11 mouse cellular contexts compared by ENCODE assay signal in genomic region chr4:150823614-150824480, GRCm38 (mm10). TPM values are rescaled to one million over a fixed set of nuclear protein-coding genes. Genes with fewer than 3 reads are reported as not detected.
DNase-seq lines count a peak whose midpoint lies in the region; ATAC-seq and TF ChIP-seq lines count a peak whose summit lies in the region.
"Had no signal": no experiment of that assay in that cellular context is flagged by ENCODE, and none has a peak within 500 bp of the region (broad histone marks: within the 10 kb centered on the region; RNA-seq: fewer than 3 reads in every experiment).

No protein-coding gene starts in this region.

- no peak for ATAC-seq in heart, embryonic 13.5 days (ENCODE audit: extremely low read depth, insufficient number of reproducible peaks, low FRiP score, low TSS enrichment)
- 0 out of 2 replicates have a peak, but pooled peaks have one; percentile 30 for ATAC-seq in midbrain, embryonic 12.5 days (ENCODE audit: low FRiP score, low read depth)
- ATAC-seq in midbrain, embryonic 16.5 days = no peak
- no peak for ATAC-seq in embryonic facial prominence, embryonic 15.5 days (ENCODE audit: insufficient number of reproducible peaks, low FRiP score, low TSS enrichment, low read depth)
- no peak for ATAC-seq in stomach, postnatal 0 days (ENCODE audit: low FRiP score, low TSS enrichment)
- ATAC-seq: activated CD4-positive, CD25-positive, alpha-beta regulatory T cell, adult 4 months; forebrain, embryonic 13.5 days; hindbrain, embryonic 16.5 days had no signal

- no peak overlapping the region for H3K4me2 ChIP-seq in heart, embryonic 13.5 days
- H3K4me2 ChIP-seq in midbrain, embryonic 12.5 days (replicated peaks) = 0 out of 2 replicates have a peak overlapping the region, but pooled peaks have one; percentile 7
- H3K4me2 ChIP-seq in midbrain, embryonic 16.5 days (ENCODE audit: low read length) = no peak overlapping the region
- no peak overlapping the region for H3K4me2 ChIP-seq in embryonic facial prominence, embryonic 15.5 days (replicated peaks)
- no peak overlapping the region for H3K4me2 ChIP-seq in stomach, postnatal 0 days (replicated peaks; ENCODE audit: low read depth)
- H3K4me2 ChIP-seq: forebrain, embryonic 13.5 days had no signal

- no peak for TF ChIP-seq EP300 in stomach, postnatal 0 days (optimal IDR thresholded peaks at IDR 0.05)

- no peaks in the 10 kb centered on the region for H3K36me3 ChIP-seq in heart, embryonic 13.5 days
- no peaks in the 10 kb centered on the region for H3K36me3 ChIP-seq in midbrain, embryonic 12.5 days
- H3K36me3 ChIP-seq in midbrain, embryonic 16.5 days (ENCODE audit: control insufficient read depth, insufficient read depth, low read length) = no peaks in the 10 kb centered on the region
- no peaks in the 10 kb centered on the region for H3K36me3 ChIP-seq in embryonic facial prominence, embryonic 15.5 days
- H3K36me3 ChIP-seq in stomach, postnatal 0 days (ENCODE audit: control insufficient read depth, insufficient read depth, low read length) = no peaks in the 10 kb centered on the region; the same call in 1 of the 2 replicates

- no peak for TF ChIP-seq CTCF in stomach, postnatal 0 days (IDR thresholded peaks at IDR 0.05; ENCODE audit: low read depth)

- 64% methylated on average over 24 of the region's 24 CpGs for WGBS in heart, embryonic 13.5 days
- 36% methylated on average over 23 of the region's 24 CpGs for WGBS in midbrain, embryonic 12.5 days
- WGBS in midbrain, embryonic 16.5 days = 32% methylated on average over 24 of the region's 24 CpGs
- WGBS in embryonic facial prominence, embryonic 15.5 days = 53% methylated on average over 24 of the region's 24 CpGs
- 52% methylated on average over 24 of the region's 24 CpGs for WGBS in stomach, postnatal 0 days

- H3K27ac ChIP-seq in heart, embryonic 13.5 days (replicated peaks) = 0 out of 2 replicates have a peak overlapping the region, but pooled peaks have one; percentile 16
- no peak overlapping the region for H3K27ac ChIP-seq in midbrain, embryonic 12.5 days (replicated peaks)
- no peak overlapping the region for H3K27ac ChIP-seq in midbrain, embryonic 16.5 days (ENCODE audit: low read length)
- H3K27ac ChIP-seq in embryonic facial prominence, embryonic 15.5 days (replicated peaks) = peak overlapping the region; percentile 40; the same call in 1 of the 2 replicates
- H3K27ac ChIP-seq in stomach, postnatal 0 days (replicated peaks) = peak overlapping the region; percentile 90
- H3K27ac ChIP-seq: forebrain, embryonic 13.5 days had no signal

- no peak overlapping the region for H3K4me3 ChIP-seq in heart, embryonic 13.5 days
- no peak overlapping the region for H3K4me3 ChIP-seq in midbrain, embryonic 12.5 days
- H3K4me3 ChIP-seq in midbrain, embryonic 16.5 days (ENCODE audit: low read depth, low read length) = no peak overlapping the region
- no peak overlapping the region for H3K4me3 ChIP-seq in embryonic facial prominence, embryonic 15.5 days (replicated peaks)
- H3K4me3 ChIP-seq in stomach, postnatal 0 days (ENCODE audit: low read depth, low read length) = no peak overlapping the region
- H3K4me3 ChIP-seq: forebrain, embryonic 13.5 days had no signal

- DNase-seq in heart, postnatal 4 days = no peak
- DNase-seq in stomach, postnatal 0 days (ENCODE audit: low spot score) = no peak
- no peak for DNase-seq in right cerebral cortex, postnatal 10 days (ENCODE audit: low spot score in 2 of 2)
- DNase-seq in MN1 (ENCODE audit: low spot score) = no peak

- no peaks in the 10 kb centered on the region for H3K9me3 ChIP-seq in heart, embryonic 13.5 days
- no peaks in the 10 kb centered on the region for H3K9me3 ChIP-seq in midbrain, embryonic 12.5 days
- no peaks in the 10 kb centered on the region for H3K9me3 ChIP-seq in midbrain, embryonic 16.5 days (replicated peaks; ENCODE audit: control insufficient read depth, low read length, poor library complexity, severe bottlenecking)
- H3K9me3 ChIP-seq in embryonic facial prominence, embryonic 15.5 days (replicated peaks) = no peaks in the 10 kb centered on the region
- H3K9me3 ChIP-seq in stomach, postnatal 0 days (ENCODE audit: control insufficient read depth, low read length) = no peaks in the 10 kb centered on the region
- H3K9me3 ChIP-seq: forebrain, embryonic 13.5 days had no signal

- no peaks in the 10 kb centered on the region for H3K27me3 ChIP-seq in heart, embryonic 13.5 days (replicated peaks)
- peaks cover 42% of the 10 kb centered on the region for H3K27me3 ChIP-seq in midbrain, embryonic 12.5 days
- no peaks in the 10 kb centered on the region; the same call in 1 of the 2 replicates for H3K27me3 ChIP-seq in midbrain, embryonic 16.5 days (ENCODE audit: control insufficient read depth, insufficient read depth, low read depth, low read length)
- H3K27me3 ChIP-seq in embryonic facial prominence, embryonic 15.5 days = no peaks in the 10 kb centered on the region
- no peaks in the 10 kb centered on the region for H3K27me3 ChIP-seq in stomach, postnatal 0 days (ENCODE audit: control insufficient read depth, insufficient read depth, low read length)

- no peak overlapping the region for H3K9ac ChIP-seq in heart, embryonic 13.5 days
- no peak overlapping the region for H3K9ac ChIP-seq in midbrain, embryonic 12.5 days (replicated peaks)
- H3K9ac ChIP-seq in midbrain, embryonic 16.5 days (ENCODE audit: low read depth, low read length) = no peak overlapping the region
- no peak overlapping the region for H3K9ac ChIP-seq in embryonic facial prominence, embryonic 15.5 days
- H3K9ac ChIP-seq in stomach, postnatal 0 days (ENCODE audit: low read length) = peak overlapping the region; percentile 18; the same call in 1 of the 2 replicates
- H3K9ac ChIP-seq: forebrain, embryonic 13.5 days had no signal

- H3K4me1 ChIP-seq in heart, embryonic 13.5 days = peaks cover 44% of the 10 kb centered on the region
- peaks cover 32% of the 10 kb centered on the region for H3K4me1 ChIP-seq in midbrain, embryonic 12.5 days
- H3K4me1 ChIP-seq in midbrain, embryonic 16.5 days (ENCODE audit: control insufficient read depth, insufficient read depth, low read length) = no peaks in the 10 kb centered on the region; the same call in none of the 2 replicates
- peaks cover 44% of the 10 kb centered on the region for H3K4me1 ChIP-seq in embryonic facial prominence, embryonic 15.5 days
- H3K4me1 ChIP-seq in stomach, postnatal 0 days (replicated peaks; ENCODE audit: control insufficient read depth, insufficient read depth) = peaks cover 5% of the 10 kb centered on the region; the same call in 1 of the 2 replicates

RNA-seq across cellular contexts. Expression of gene Errfi1, which starts 29.9 kb away (rescaled TPM):
- polyA plus RNA-seq in heart, embryonic 13.5 days (2015; fragmentation: Nextera tagmentation; extraction: Ambion mirVana) = 10.1 and 11.3 TPM in 2 replicates
- 10 to 100 TPM; 18.6 to 20.4 TPM for total RNA-seq in heart, postnatal 4 days (2021)
- polyA plus RNA-seq in midbrain, embryonic 12.5 days (2016; fragmentation: Nextera tagmentation; extraction: Ambion mirVana) = 21.2 and 22.1 TPM in 2 replicates
- polyA plus RNA-seq in midbrain, embryonic 16.5 days (2015; fragmentation: Nextera tagmentation; extraction: Ambion mirVana) = 22.1 and 22.7 TPM in 2 replicates
- 32.1 and 32.8 TPM in 2 replicates for polyA plus RNA-seq in embryonic facial prominence, embryonic 15.5 days (2015; fragmentation: Nextera tagmentation; extraction: Ambion mirVana)
- polyA plus RNA-seq in stomach, postnatal 0 days (2015; fragmentation: Nextera tagmentation; extraction: Ambion mirVana) = 30.6 and 32.1 TPM in 2 replicates

Comparison
In these comparisons a context has a peak if more than half of its experiments do, and no peak if none do; other contexts are left out.
1. H3K27ac ChIP-seq: peak in heart, embryonic 13.5 days (single experiment), embryonic facial prominence, embryonic 15.5 days (single experiment) and stomach, postnatal 0 days (single experiment); none in midbrain, embryonic 12.5 days (single experiment) and midbrain, embryonic 16.5 days (single experiment).